In the genomic region with DNA sequence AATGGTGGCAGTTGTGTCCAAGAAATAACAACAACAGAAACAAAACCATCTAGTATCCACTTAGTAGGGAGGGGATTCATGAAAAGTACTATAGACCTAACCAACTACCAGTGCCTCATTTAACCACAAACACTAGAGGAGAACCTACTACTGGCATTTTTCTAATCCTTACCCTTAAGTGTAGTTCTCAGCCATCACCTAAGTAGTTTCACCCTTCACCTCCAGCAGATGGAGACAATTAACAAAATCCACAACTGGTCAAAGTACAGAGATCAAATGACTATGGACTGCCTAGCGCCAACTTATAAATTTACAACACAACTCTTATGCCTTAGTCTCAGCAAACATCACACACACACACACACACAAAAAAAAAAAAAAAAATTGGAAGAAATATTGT, we compare ENCODE assay signal across 20 mouse cellular contexts.
"Had no signal": no experiment of that assay in that cellular context is flagged by ENCODE, and none has a peak within 500 bp of the region (broad histone marks: within the 10 kb centered on the region; RNA-seq: fewer than 3 reads in every experiment).

No protein-coding gene starts in this region.

- H3K27me3 ChIP-seq: limb, embryonic 12.5 days; liver, embryonic 13.5 days; lung, embryonic 15.5 days; megakaryocyte, embryonic 14.5 days; midbrain, embryonic 15.5 days; neural tube, embryonic 12.5 days; stomach, embryonic 15.5 days had no signal

- H3K36me3 ChIP-seq: limb, embryonic 12.5 days; liver, embryonic 13.5 days; lung, embryonic 15.5 days; midbrain, embryonic 15.5 days; neural tube, embryonic 12.5 days; stomach, embryonic 15.5 days had no signal

- DNase-seq: kidney, adult 9 months; kidney, postnatal 4 days; liver; liver, embryonic 13.5 days; liver, postnatal 0 days; lung, postnatal 14 days; retina, postnatal 1 day; thymus, adult 2 months; thymus, postnatal 25 days had no signal

- H3K9ac ChIP-seq: limb, embryonic 12.5 days; liver, embryonic 13.5 days; liver, postnatal 0 days; lung, embryonic 15.5 days; midbrain, embryonic 15.5 days; neural tube, embryonic 12.5 days; stomach, embryonic 15.5 days had no signal

- H3K4me1 ChIP-seq: limb, embryonic 12.5 days; liver, embryonic 13.5 days; lung, embryonic 15.5 days; megakaryocyte, embryonic 14.5 days; midbrain, embryonic 15.5 days; neural tube, embryonic 12.5 days; stomach, embryonic 15.5 days had no signal

- H3K9me3 ChIP-seq: limb, embryonic 12.5 days; liver, embryonic 13.5 days; lung, embryonic 15.5 days; megakaryocyte, embryonic 14.5 days; midbrain, embryonic 15.5 days; neural tube, embryonic 12.5 days; stomach, embryonic 15.5 days had no signal

- H3K4me3 ChIP-seq: layer of hippocampus, adult 2 months; left cerebral cortex, adult 2 months; limb, embryonic 12.5 days; liver, embryonic 13.5 days; lung, embryonic 15.5 days; megakaryocyte, embryonic 14.5 days; midbrain, embryonic 15.5 days; neural tube, embryonic 12.5 days; stomach, embryonic 15.5 days had no signal

- H3K27ac ChIP-seq: kidney, postnatal 0 days; layer of hippocampus, adult 2 months; left cerebral cortex, adult 2 months; limb, embryonic 12.5 days; liver, embryonic 13.5 days; lung, embryonic 15.5 days; macrophage; midbrain, embryonic 15.5 days; neural tube, embryonic 12.5 days; stomach, embryonic 15.5 days had no signal

- H3K4me2 ChIP-seq: limb, embryonic 12.5 days; liver, embryonic 13.5 days; lung, embryonic 15.5 days; midbrain, embryonic 11.5 days; midbrain, embryonic 15.5 days; neural tube, embryonic 12.5 days; stomach, embryonic 15.5 days had no signal

- ATAC-seq: liver, postnatal 0 days; midbrain, embryonic 15.5 days had no signal
